Mouse (Mus musculus): ENCODE results near the gene Ipo11.

DNA sequence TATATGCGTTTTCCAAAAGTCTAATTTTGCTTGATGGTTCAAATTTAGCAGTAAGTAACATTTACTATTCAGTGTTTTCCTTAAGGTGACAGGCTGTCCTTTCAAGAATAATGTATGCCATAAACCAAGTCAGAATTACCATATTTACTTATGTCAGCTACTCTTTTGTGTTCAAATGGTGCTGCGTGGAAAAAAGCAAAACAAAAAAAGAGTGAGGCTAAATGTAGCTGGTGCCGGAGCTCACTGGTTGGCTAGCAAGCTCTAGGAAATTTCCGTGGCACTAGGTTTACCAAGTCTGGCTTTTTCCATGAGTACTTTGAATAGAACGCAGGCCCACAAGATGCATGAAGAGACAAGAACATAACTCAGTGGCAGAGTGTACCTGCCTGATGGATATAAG is 131.6 kb downstream of the Ipo11 start:
- TF ChIP-seq CTCF (IDR thresholded peaks at IDR 0.05; ENCODE audit: low read depth) (no peak), EP300 (IDR thresholded peaks at IDR 0.05; ENCODE audit: low read depth) (no peak)
